Mouse (Mus musculus): ENCODE data around the gene Osbpl6. TPM values are rescaled to one million over a fixed set of nuclear protein-coding genes. Genes with fewer than 3 reads are reported as not detected.

Gene Osbpl6
- polyA plus RNA-seq, 1 experiment from 2014 or later = 35.9 TPM

GRCm38 (mm10) chr2:76586906-76587305 is 180.6 kb downstream of the Osbpl6 start:
- Histone ChIP-seq H3K9ac (replicated peaks) (no peak overlapping the region), H3K36me3 (peaks cover 49% of the 10 kb centered on the region), H3K27me3 (replicated peaks) (no peaks in the 10 kb centered on the region), H3K4me1 (no peaks in the 10 kb centered on the region), H3K9me3 (replicated peaks) (no peaks in the 10 kb centered on the region), H3K4me3 (replicated peaks) (no peak overlapping the region), H3K27ac (replicated peaks) (no peak overlapping the region), H3K4me2 (no peak overlapping the region)
- 74% methylated on average over 10 of the region's 10 CpGs for WGBS
- ATAC-seq (ENCODE audit: low FRiP score) = no peak

GRCm38 (mm10) chr2:76590221-76590620 is 183.9 kb downstream of the Osbpl6 start:
- peaks cover 53% of the 10 kb centered on the region for H3K36me3 ChIP-seq
- no peak overlapping the region for H3K4me3 ChIP-seq (replicated peaks)
- no peak overlapping the region for H3K9ac ChIP-seq (replicated peaks)
- no peak overlapping the region for H3K4me2 ChIP-seq
- no peaks in the 10 kb centered on the region for H3K4me1 ChIP-seq
- H3K27me3 ChIP-seq (replicated peaks) = no peaks in the 10 kb centered on the region
- H3K9me3 ChIP-seq (replicated peaks) = no peaks in the 10 kb centered on the region
- 92% methylated on average over 7 of the region's 7 CpGs for WGBS
- no peak for ATAC-seq (ENCODE audit: low FRiP score)
- H3K27ac ChIP-seq (replicated peaks) = no peak overlapping the region

GRCm38 (mm10) chr2:76592401-76592924 is 186.2 kb downstream of the Osbpl6 start:
- Histone ChIP-seq H3K27ac (replicated peaks) (no peak overlapping the region), H3K4me1 (no peaks in the 10 kb centered on the region), H3K27me3 (replicated peaks) (no peaks in the 10 kb centered on the region), H3K9ac (replicated peaks) (no peak overlapping the region), H3K4me2 (no peak overlapping the region), H3K36me3 (peaks cover 51% of the 10 kb centered on the region), H3K4me3 (replicated peaks) (no peak overlapping the region), H3K9me3 (replicated peaks) (no peaks in the 10 kb centered on the region)
- no peak for ATAC-seq (ENCODE audit: low FRiP score)
- WGBS = 79% methylated on average over 3 of the region's 3 CpGs

GRCm38 (mm10) chr2:76597521-76597920 is 191.2 kb downstream of the Osbpl6 start:
- Histone ChIP-seq H3K9me3 (replicated peaks) (no peaks in the 10 kb centered on the region), H3K27me3 (replicated peaks) (no peaks in the 10 kb centered on the region), H3K36me3 (peaks cover 30% of the 10 kb centered on the region), H3K4me2 (no peak overlapping the region), H3K9ac (replicated peaks) (no peak overlapping the region), H3K27ac (replicated peaks) (no peak overlapping the region), H3K4me1 (no peaks in the 10 kb centered on the region), H3K4me3 (replicated peaks) (no peak overlapping the region)
- WGBS = 90% methylated on average over 11 of the region's 11 CpGs
- no peak for ATAC-seq (ENCODE audit: low FRiP score)

- H3K4me1 ChIP-seq = no peaks in the 10 kb centered on the region
- no peak overlapping the region for H3K4me2 ChIP-seq
- 57% methylated on average over 5 of the region's 5 CpGs for WGBS
- H3K9ac ChIP-seq (replicated peaks) = no peak overlapping the region
- no peak overlapping the region for H3K27ac ChIP-seq (replicated peaks)
- H3K4me3 ChIP-seq (replicated peaks) = no peak overlapping the region
- H3K9me3 ChIP-seq (replicated peaks) = no peaks in the 10 kb centered on the region
- ATAC-seq (ENCODE audit: low FRiP score) = no peak
- peaks cover 21% of the 10 kb centered on the region for H3K36me3 ChIP-seq
- H3K27me3 ChIP-seq (replicated peaks) = no peaks in the 10 kb centered on the region
Observed at GRCm38 (mm10) chr2:76599214-76599613, 192.9 kb downstream of the Osbpl6 start.

GRCm38 (mm10) chr2:76602256-76602655 is 195.9 kb downstream of the Osbpl6 start:
- Histone ChIP-seq H3K9ac (replicated peaks) (no peak overlapping the region), H3K9me3 (replicated peaks) (no peaks in the 10 kb centered on the region), H3K4me3 (replicated peaks) (no peak overlapping the region), H3K4me1 (no peaks in the 10 kb centered on the region), H3K27me3 (replicated peaks) (no peaks in the 10 kb centered on the region), H3K36me3 (no peaks in the 10 kb centered on the region), H3K27ac (replicated peaks) (no peak overlapping the region), H3K4me2 (no peak overlapping the region)
- no peak for ATAC-seq (ENCODE audit: low FRiP score)
- WGBS = 96% methylated on average over 1 of the region's 1 CpGs

GRCm38 (mm10) chr2:76606704-76607103 is 200.4 kb downstream of the Osbpl6 start:
- Histone ChIP-seq H3K9me3 (replicated peaks) (no peaks in the 10 kb centered on the region), H3K4me1 (no peaks in the 10 kb centered on the region), H3K36me3 (no peaks in the 10 kb centered on the region), H3K27ac (replicated peaks) (no peak overlapping the region), H3K9ac (replicated peaks) (no peak overlapping the region), H3K4me3 (replicated peaks) (no peak overlapping the region), H3K27me3 (replicated peaks) (no peaks in the 10 kb centered on the region), H3K4me2 (no peak overlapping the region)
- WGBS = 91% methylated on average over 3 of the region's 3 CpGs
- no peak for ATAC-seq (ENCODE audit: low FRiP score)

- no peak overlapping the region for H3K9ac ChIP-seq (replicated peaks)
- no peak for ATAC-seq (ENCODE audit: low FRiP score)
- H3K36me3 ChIP-seq = no peaks in the 10 kb centered on the region
- no peaks in the 10 kb centered on the region for H3K27me3 ChIP-seq (replicated peaks)
- WGBS = 86% methylated on average over 10 of the region's 10 CpGs
- H3K9me3 ChIP-seq (replicated peaks) = no peaks in the 10 kb centered on the region
- H3K4me1 ChIP-seq = no peaks in the 10 kb centered on the region
- H3K4me3 ChIP-seq (replicated peaks) = no peak overlapping the region
- H3K27ac ChIP-seq (replicated peaks) = no peak overlapping the region
- no peak overlapping the region for H3K4me2 ChIP-seq
Observed at GRCm38 (mm10) chr2:76610326-76611104, 204.2 kb downstream of the Osbpl6 start.

GRCm38 (mm10) chr2:76611996-76612395 is 205.7 kb downstream of the Osbpl6 start:
- Histone ChIP-seq H3K27ac (replicated peaks) (no peak overlapping the region), H3K9me3 (replicated peaks) (no peaks in the 10 kb centered on the region), H3K36me3 (no peaks in the 10 kb centered on the region), H3K4me2 (no peak overlapping the region), H3K4me1 (no peaks in the 10 kb centered on the region), H3K27me3 (replicated peaks) (no peaks in the 10 kb centered on the region), H3K9ac (replicated peaks) (no peak overlapping the region), H3K4me3 (replicated peaks) (no peak overlapping the region)
- ATAC-seq (ENCODE audit: low FRiP score) = no peak
- WGBS = 89% methylated on average over 3 of the region's 3 CpGs

- H3K27me3 ChIP-seq (replicated peaks) = no peaks in the 10 kb centered on the region
- ATAC-seq (ENCODE audit: low FRiP score) = peak; percentile 61
- H3K9ac ChIP-seq (replicated peaks) = no peak overlapping the region
- no peak overlapping the region for H3K4me2 ChIP-seq
- H3K9me3 ChIP-seq (replicated peaks) = no peaks in the 10 kb centered on the region
- H3K36me3 ChIP-seq = no peaks in the 10 kb centered on the region; the same call in 1 of the 2 replicates
- H3K27ac ChIP-seq (replicated peaks) = no peak overlapping the region
- H3K4me1 ChIP-seq = 0 out of 2 replicates have a peak, but pooled peaks cover 2% of the 10 kb centered on the region
- no peak overlapping the region for H3K4me3 ChIP-seq (replicated peaks)
- 27% methylated on average over 1 of the region's 1 CpGs for WGBS
Observed at GRCm38 (mm10) chr2:76618078-76618477, 211.8 kb downstream of the Osbpl6 start.

GRCm38 (mm10) chr2:76620188-76620587 is 213.9 kb downstream of the Osbpl6 start:
- Histone ChIP-seq H3K4me1 (0 out of 2 replicates have a peak, but pooled peaks cover 2% of the 10 kb centered on the region), H3K9ac (replicated peaks) (no peak overlapping the region), H3K27me3 (replicated peaks) (no peaks in the 10 kb centered on the region), H3K4me3 (replicated peaks) (no peak overlapping the region), H3K36me3 (peaks cover 14% of the 10 kb centered on the region), H3K9me3 (replicated peaks) (no peaks in the 10 kb centered on the region), H3K27ac (replicated peaks) (no peak overlapping the region), H3K4me2 (no peak overlapping the region)
- WGBS = 89% methylated on average over 5 of the region's 5 CpGs
- ATAC-seq (ENCODE audit: low FRiP score) = no peak

- H3K9me3 ChIP-seq (replicated peaks) = no peaks in the 10 kb centered on the region
- H3K27me3 ChIP-seq (replicated peaks) = no peaks in the 10 kb centered on the region
- no peak overlapping the region for H3K27ac ChIP-seq (replicated peaks)
- ATAC-seq (ENCODE audit: low FRiP score) = no peak
- H3K4me1 ChIP-seq = 0 out of 2 replicates have a peak, but pooled peaks cover 2% of the 10 kb centered on the region
- H3K9ac ChIP-seq (replicated peaks) = no peak overlapping the region
- H3K36me3 ChIP-seq = peaks cover 28% of the 10 kb centered on the region
- 69% methylated on average over 1 of the region's 1 CpGs for WGBS
- H3K4me2 ChIP-seq = no peak overlapping the region
- no peak overlapping the region for H3K4me3 ChIP-seq (replicated peaks)
Observed at GRCm38 (mm10) chr2:76621724-76622123, 215.4 kb downstream of the Osbpl6 start.

Measured in neural tube, embryonic 15.5 days (tissue).